Mouse (Mus musculus) testis, adult 2 months (tissue): Measurements from ENCODE around the gene Adamts9. TPM values are rescaled to one million over a fixed set of nuclear protein-coding genes. Genes with fewer than 3 reads are reported as not detected.

ENCODE experiments used
- H3K27ac ChIP-seq: fragments of 200-500 bp; 2 replicates; pipeline ENCODE4 v1.5.1; 2012; ENCODE audit warnings: low read depth, low read length; ENCODE audit not compliant: control insufficient read depth, insufficient read depth
- H3K27me3 ChIP-seq: fragments of 200-500 bp; 2 replicates; pipeline ENCODE4 v1.6.1; 2012; ENCODE audit warnings: mild to moderate bottlenecking, low read length, moderate library complexity; ENCODE audit not compliant: control insufficient read depth, insufficient read depth
- H3K36me3 ChIP-seq: fragments of 200-500 bp; 2 replicates; pipeline ENCODE4 v1.6.1; 2012; ENCODE audit warnings: mild to moderate bottlenecking, low read length; ENCODE audit not compliant: control insufficient read depth, insufficient read depth
- H3K4me1 ChIP-seq: fragments of 200-500 bp; 2 replicates; pipeline ENCODE4 v1.6.1; 2012; ENCODE audit warnings: low read length; ENCODE audit not compliant: control insufficient read depth, insufficient read depth
- H3K4me3 ChIP-seq: fragments of 200-500 bp; 2 replicates; pipeline ENCODE4 v1.5.1; 2012; ENCODE audit warnings: low read depth, mild to moderate bottlenecking, low read length, moderate library complexity, mixed read lengths; ENCODE audit not compliant: control insufficient read depth
- CTCF ChIP-seq: fragments of 200-500 bp; IDR thresholded peaks from 2 replicates; pipeline ENCODE4 v1.5.1; 2012; ENCODE audit warnings: low read depth, mild to moderate bottlenecking, inconsistent platforms, low read length, moderate library complexity; ENCODE audit not compliant: control insufficient read depth, insufficient read depth, insufficient replicate concordance
- POLR2A ChIP-seq: fragments of 200-500 bp; IDR thresholded peaks from 2 replicates; pipeline ENCODE4 v1.6.1; 2012; ENCODE audit warnings: low read depth, mild to moderate bottlenecking, inconsistent platforms, low read length, moderate library complexity; ENCODE audit not compliant: control insufficient read depth
- polyA plus RNA-seq: library from polyadenylated mRNA; depleted of rRNA; stranded (reverse); fragments of >200 nt; gene quantifications from 2 replicates; pipeline ENCODE4 v1.2.3, GENCODE M21; 2012

Gene Adamts9
- polyA plus RNA-seq, 1 experiment, result 1.3 TPM

DNA sequence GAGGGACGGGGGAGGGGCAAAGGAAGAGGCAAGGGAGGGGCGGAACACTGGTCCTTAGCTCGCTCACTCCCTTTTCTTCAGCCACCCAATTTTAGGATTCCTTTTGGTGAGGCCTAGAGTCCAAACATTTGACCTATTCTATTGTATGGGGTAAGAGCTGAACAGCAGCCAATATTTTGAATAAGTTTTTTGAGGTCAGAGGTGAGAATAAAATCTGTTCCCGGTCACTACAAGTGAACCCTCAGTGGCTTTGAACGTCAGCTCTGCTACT, 163.4 kb downstream of the Adamts9 start:
- Histone ChIP-seq H3K4me1 (peaks cover 3% of the 10 kb centered on the region; the same call in 1 of the 2 replicates), H3K4me3 (no peak overlapping the region), H3K27me3 (no peaks in the 10 kb centered on the region), H3K27ac (no peak overlapping the region), H3K36me3 (no peaks in the 10 kb centered on the region)
- TF ChIP-seq CTCF, result no peak
- TF ChIP-seq POLR2A, result no peak

GRCm38 (mm10) chr6:92779140-92779934, 164.0 kb downstream of the Adamts9 start:
- Histone ChIP-seq H3K27ac (no peak overlapping the region), H3K4me3 (no peak overlapping the region)

GRCm38 (mm10) chr6:92776356-92776755, 166.9 kb downstream of the Adamts9 start:
- no peaks in the 10 kb centered on the region for H3K27me3 ChIP-seq
- TF ChIP-seq POLR2A (no peak), CTCF (no peak)

More at GRCm38 (mm10) chr6:92779140-92779934, 164.0 kb downstream of the Adamts9 start:
- H3K36me3 ChIP-seq, result no peaks in the 10 kb centered on the region
- peaks cover 3% of the 10 kb centered on the region; the same call in 1 of the 2 replicates for H3K4me1 ChIP-seq
- no peaks in the 10 kb centered on the region for H3K27me3 ChIP-seq
- TF ChIP-seq POLR2A (no peak), CTCF (no peak)

GRCm38 (mm10) chr6:92762372-92762771, 180.9 kb downstream of the Adamts9 start:
- Histone ChIP-seq H3K36me3 (no peaks in the 10 kb centered on the region), H3K4me1 (no peaks in the 10 kb centered on the region), H3K27ac (no peak overlapping the region), H3K4me3 (no peak overlapping the region), H3K27me3 (no peaks in the 10 kb centered on the region)
- TF ChIP-seq POLR2A (no peak), CTCF (no peak)

More at GRCm38 (mm10) chr6:92776356-92776755, 166.9 kb downstream of the Adamts9 start:
- H3K27ac ChIP-seq, result no peak overlapping the region
- H3K36me3 ChIP-seq, result no peaks in the 10 kb centered on the region
- H3K4me3 ChIP-seq, result no peak overlapping the region
- H3K4me1 ChIP-seq, result peaks cover 3% of the 10 kb centered on the region; the same call in 1 of the 2 replicates

- H3K4me1 ChIP-seq, result no peaks in the 10 kb centered on the region
- TF ChIP-seq CTCF, result no peak
- no peak for TF ChIP-seq POLR2A
- H3K27ac ChIP-seq, result no peak overlapping the region
These were observed 183.7 kb downstream of the Adamts9 start for GRCm38 (mm10) chr6:92759616-92760015.

GRCm38 (mm10) chr6:92755826-92756225, 187.5 kb downstream of the Adamts9 start:
- TF ChIP-seq CTCF (no peak), POLR2A (no peak)
- Histone ChIP-seq H3K36me3 (no peaks in the 10 kb centered on the region), H3K4me1 (peaks cover 3% of the 10 kb centered on the region), H3K27ac (no peak overlapping the region), H3K27me3 (no peaks in the 10 kb centered on the region), H3K4me3 (no peak overlapping the region)

More at GRCm38 (mm10) chr6:92759616-92760015, 183.7 kb downstream of the Adamts9 start:
- H3K4me3 ChIP-seq, result no peak overlapping the region
- no peaks in the 10 kb centered on the region for H3K36me3 ChIP-seq
- no peaks in the 10 kb centered on the region for H3K27me3 ChIP-seq

DNA sequence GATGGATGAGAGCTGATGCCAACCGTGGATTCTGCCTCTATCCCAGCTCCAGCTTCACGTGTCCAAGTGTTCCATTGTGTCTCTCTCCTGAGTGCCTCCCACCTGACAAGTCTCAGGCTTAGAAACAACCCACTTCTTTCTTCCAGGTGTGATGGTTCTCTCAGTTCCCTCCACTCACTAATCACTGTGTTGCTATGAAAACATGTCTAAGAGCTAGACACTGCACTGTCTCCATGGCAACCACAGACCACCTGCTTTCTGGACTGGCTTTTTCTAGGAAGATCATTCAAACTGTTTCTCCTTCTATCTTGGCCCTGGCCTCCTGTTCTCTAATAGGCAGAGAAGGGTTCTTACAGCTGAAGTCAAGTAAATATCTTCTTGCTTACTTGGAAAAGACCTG, 190.6 kb downstream of the Adamts9 start:
- TF ChIP-seq POLR2A, result no peak
- TF ChIP-seq CTCF, result no peak
- H3K4me1 ChIP-seq, result peaks cover 3% of the 10 kb centered on the region

More for the DNA sequence above, 190.6 kb downstream of the Adamts9 start:
- Histone ChIP-seq H3K27me3 (no peaks in the 10 kb centered on the region), H3K36me3 (no peaks in the 10 kb centered on the region), H3K27ac (no peak overlapping the region), H3K4me3 (no peak overlapping the region)
